Mouse (Mus musculus): Measurements from ENCODE around the gene Cybc1.

- TF ChIP-seq CTCF (IDR thresholded peaks at IDR 0.05; ENCODE audit: extremely low read depth, insufficient read depth, insufficient read length, insufficient replicate concordance) = no peak
- no peak for TF ChIP-seq POLR2A (IDR thresholded peaks at IDR 0.05; ENCODE audit: low read depth, low read length)
Observed at GRCm38 (mm10) chr11:121260211-121260906, 31.2 kb upstream of the Cybc1 start.

Data from spleen, adult 2 months (tissue).